Mouse (Mus musculus) ES-E14 (cell line): ENCODE results near the gene Iqsec1. TPM values are rescaled to one million over a fixed set of nuclear protein-coding genes. Genes with fewer than 3 reads are reported as not detected.

Experiments
- DNase-seq: peaks from one replicate; pipeline ENCODE4 v3.0.0-alpha.2; 2013; ENCODE audit warnings: low read depth, low spot score
- H3K27ac ChIP-seq: 2 replicates; pipeline ENCODE4 v1.5.1; 2012; ENCODE audit warnings: low read depth, mild to moderate bottlenecking, low read length, moderate library complexity, mixed read lengths; ENCODE audit not compliant: poor library complexity, insufficient read depth, severe bottlenecking
- H3K36me3 ChIP-seq: 2 replicates; pipeline ENCODE4 v1.6.1; 2012; ENCODE audit warnings: mild to moderate bottlenecking, low read length, moderate library complexity, mixed read lengths; ENCODE audit not compliant: control insufficient read depth, poor library complexity, insufficient read depth, severe bottlenecking
- H3K4me1 ChIP-seq, 2 experiments: fragments of 150-350 bp in 1 of 2; sonication (generic) in 1 of 2; 2 replicates each; pipeline ENCODE4 v1.6.1; 2012; ENCODE audit warnings: low read length in 2 of 2, mild to moderate bottlenecking in 1 of 2, mixed read lengths in 1 of 2; ENCODE audit not compliant: control insufficient read depth in 2 of 2, insufficient read depth in 2 of 2, poor library complexity in 1 of 2
- H3K4me3 ChIP-seq, 2 experiments: fragments of 150-350 bp in 1 of 2; sonication (generic) in 1 of 2; 2 replicates each; pipeline ENCODE4 v1.5.1; 2012; ENCODE audit warnings: low read length in 2 of 2, low read depth in 1 of 2, mild to moderate bottlenecking in 1 of 2, mixed read lengths in 1 of 2; ENCODE audit not compliant: insufficient read depth in 1 of 2, poor library complexity in 1 of 2, severe bottlenecking in 1 of 2
- H3K9ac ChIP-seq: 2 replicates; pipeline ENCODE4 v1.6.1; 2012; ENCODE audit warnings: low read depth, mild to moderate bottlenecking, low read length, mixed read lengths; ENCODE audit not compliant: poor library complexity, insufficient read depth, severe bottlenecking
- H3K9me3 ChIP-seq: fragments of 150-350 bp; sonication (generic); 2 replicates; pipeline ENCODE4 v1.6.1; 2012; ENCODE audit warnings: low read depth, mild to moderate bottlenecking, low read length; ENCODE audit not compliant: control insufficient read depth, insufficient read depth
- CHD2 ChIP-seq: IDR thresholded peaks from 2 replicates; pipeline ENCODE4 v1.6.1; 2014; ENCODE audit warnings: mild to moderate bottlenecking, low read depth, low read length, inconsistent platforms
- HCFC1 ChIP-seq: IDR thresholded peaks from 2 replicates; pipeline ENCODE4 v1.6.1; 2012; ENCODE audit warnings: low read length, inconsistent platforms, borderline replicate concordance; ENCODE audit not compliant: insufficient read depth
- MAFK ChIP-seq: IDR thresholded peaks from 2 replicates; pipeline ENCODE4 v1.6.1; 2014; ENCODE audit warnings: mild to moderate bottlenecking, low read depth, low read length, inconsistent platforms; ENCODE audit not compliant: insufficient read depth
- ZC3H11A ChIP-seq: IDR thresholded peaks from 2 replicates; pipeline ENCODE4 v1.6.1; 2012; ENCODE audit warnings: low read depth, mild to moderate bottlenecking, inconsistent platforms, low read length, borderline replicate concordance
- ZNF384 ChIP-seq: IDR thresholded peaks from 2 replicates; pipeline ENCODE4 v1.6.1; 2012; ENCODE audit warnings: low read depth, low read length, inconsistent platforms
- in situ Hi-C, 2 experiments: fragments of 600-800 bp; cut with MboI; formaldehyde crosslinking; loops; one replicate each; pipeline ENCODE4 v1.15.1; 2025; ENCODE audit warnings: low sequenced_read_pairs in 2 of 2, inconsistent platforms in 1 of 2; ENCODE audit not compliant: unreplicated experiment in 2 of 2
- total RNA-seq: library from RNA; depleted of rRNA; stranded (reverse); fragments of 300-350 nt; gene quantifications from 2 replicates; pipeline ENCODE4 v1.2.3, GENCODE M21; 2012; rRNA removed

The Iqsec1 gene
- total RNA-seq, 1 experiment = 18.8 TPM

DNA sequence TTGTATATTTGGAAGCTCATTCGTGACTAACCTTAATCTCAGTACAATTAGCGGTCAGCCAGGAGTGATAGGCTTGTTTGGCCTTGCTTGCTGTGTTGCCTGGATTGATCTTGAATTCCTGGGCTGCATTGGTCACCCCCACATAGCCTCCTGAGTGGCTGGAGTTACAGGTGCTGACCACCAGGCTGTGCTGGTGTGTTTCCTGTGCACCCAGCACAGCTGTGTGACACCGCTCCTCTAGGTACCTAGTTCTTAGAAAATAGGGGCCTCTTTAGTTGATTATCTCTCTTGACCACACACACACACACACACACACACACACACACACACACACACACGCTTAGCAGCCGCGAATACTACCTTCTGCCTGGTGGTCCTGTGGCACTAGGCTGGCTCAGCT, 380.3 kb downstream of the Iqsec1 start:
- no peaks in the 10 kb centered on the region for H3K36me3 ChIP-seq
- no peak overlapping the region for H3K9ac ChIP-seq
- H3K4me3 ChIP-seq = no peak overlapping the region
- H3K9me3 ChIP-seq = no peaks in the 10 kb centered on the region
- no peak overlapping the region for H3K27ac ChIP-seq
- in situ Hi-C loops = no loop called here
- H3K4me1 ChIP-seq = no peaks in the 10 kb centered on the region; a peak in 1 of 4 replicates
- TF ChIP-seq HCFC1 (no peak), ZNF384 (no peak), MAFK (no peak), CHD2 (no peak), ZC3H11A (no peak)
- DNase-seq = no peak

DNA sequence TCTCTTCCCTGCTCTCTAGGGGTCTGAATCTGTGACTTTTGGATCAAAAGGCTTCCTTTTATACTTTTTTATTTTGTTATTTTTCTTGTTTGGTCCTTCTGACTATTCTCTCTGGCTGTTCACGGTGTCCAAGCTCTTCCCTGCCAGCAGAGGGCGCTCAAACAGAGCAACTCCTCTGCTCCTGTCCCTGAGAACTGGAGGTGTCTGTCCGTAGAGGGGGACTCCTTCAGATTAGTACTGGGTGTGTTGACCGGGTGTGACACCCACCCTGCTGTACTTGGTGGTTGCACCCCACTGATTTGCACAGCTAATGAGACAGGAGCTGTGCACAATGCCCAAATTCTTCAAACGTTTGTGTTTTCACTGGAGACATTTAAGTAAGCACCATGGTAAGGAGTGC, 381.3 kb downstream of the Iqsec1 start:
- Histone ChIP-seq H3K27ac (no peak overlapping the region), H3K9me3 (no peaks in the 10 kb centered on the region), H3K4me3 (no peak overlapping the region), H3K36me3 (no peaks in the 10 kb centered on the region), H3K9ac (no peak overlapping the region), H3K4me1 (no peaks in the 10 kb centered on the region; a peak in 1 of 4 replicates)
- TF ChIP-seq HCFC1 = no peak
- TF ChIP-seq ZNF384 = no peak
- TF ChIP-seq MAFK = no peak
- no peak for TF ChIP-seq CHD2
- TF ChIP-seq ZC3H11A = no peak
- in situ Hi-C loops = no loop called here
- DNase-seq = peak; percentile 71

GRCm38 (mm10) chr6:90606538-90606937, 381.9 kb downstream of the Iqsec1 start:
- Histone ChIP-seq H3K27ac (no peak overlapping the region), H3K9ac (no peak overlapping the region)

More at GRCm38 (mm10) chr6:90606538-90606937, 381.9 kb downstream of the Iqsec1 start:
- peak; percentile 60 for DNase-seq
- in situ Hi-C loops = no loop called here
- H3K36me3 ChIP-seq = no peaks in the 10 kb centered on the region
- no peak for TF ChIP-seq HCFC1
- TF ChIP-seq ZC3H11A = 0 out of 2 replicates have a peak, but pooled peaks have one; percentile 11
- H3K9me3 ChIP-seq = no peaks in the 10 kb centered on the region
- H3K4me1 ChIP-seq = no peaks in the 10 kb centered on the region; a peak in 1 of 4 replicates
- H3K4me3 ChIP-seq = no peak overlapping the region

Other genes starting within 250 kb of the Iqsec1 start
- gene Nup210, start 128.1 kb upstream of the Iqsec1 start, total RNA-seq = 65.9 and 103 TPM in 2 replicates
- 2.6 and 5.8 TPM in 2 replicates for gene Hdac11, start 168.0 kb upstream of the Iqsec1 start, total RNA-seq
- gene Fbln2, start 223.8 kb upstream of the Iqsec1 start, total RNA-seq = 9.0 and 24.7 TPM in 2 replicates